Mouse (Mus musculus) embryonic facial prominence, embryonic 14.5 days (tissue): Measurements from ENCODE around the gene Fermt2. TPM values are rescaled to one million over a fixed set of nuclear protein-coding genes. Genes with fewer than 3 reads are reported as not detected.

Experiments used
- ATAC-seq: fragments of 200-750 bp; cut with Nextera tagmentation; 2 replicates; pipeline ENCODE4 v1.8.0; 2017; ENCODE audit warnings: low read depth, moderate number of reproducible peaks, moderate TSS enrichment
- DNase-seq: peaks from one replicate; pipeline ENCODE4 v3.0.0-alpha.2; 2015; ENCODE audit warnings: low spot score
- H3K27ac ChIP-seq: fragments of 300-500 bp; sonication (generic); replicated peaks from 2 replicates; pipeline ENCODE4 v1.5.1; 2014; ENCODE audit warnings: low read depth, mild to moderate bottlenecking, low read length, moderate library complexity
- H3K27me3 ChIP-seq: fragments of 300-500 bp; sonication (generic); replicated peaks from 2 replicates; pipeline ENCODE4 v1.6.1; 2014; ENCODE audit warnings: low read length; ENCODE audit not compliant: control insufficient read depth, insufficient read depth
- H3K36me3 ChIP-seq: fragments of 300-500 bp; sonication (generic); 2 replicates; pipeline ENCODE4 v1.6.1; 2014; ENCODE audit warnings: low read length, mixed read lengths; ENCODE audit not compliant: control insufficient read depth, insufficient read depth
- H3K4me1 ChIP-seq: fragments of 300-500 bp; sonication (generic); 2 replicates; pipeline ENCODE4 v1.6.1; 2014; ENCODE audit warnings: antibody characterized with exemption, low read length; ENCODE audit not compliant: control insufficient read depth, insufficient read depth
- H3K4me2 ChIP-seq: fragments of 300-500 bp; sonication (generic); 2 replicates; pipeline ENCODE4 v1.6.1; 2014; ENCODE audit warnings: low read depth, mild to moderate bottlenecking, low read length, moderate library complexity, mixed read lengths
- H3K4me3 ChIP-seq: fragments of 300-500 bp; sonication (generic); 2 replicates; pipeline ENCODE4 v1.5.1; 2014; ENCODE audit warnings: low read depth, mild to moderate bottlenecking, low read length
- H3K9ac ChIP-seq: fragments of 300-500 bp; sonication (generic); 2 replicates; pipeline ENCODE4 v1.6.1; 2014; ENCODE audit warnings: low read depth, mild to moderate bottlenecking, low read length, moderate library complexity, mixed read lengths
- H3K9me3 ChIP-seq: fragments of 300-500 bp; sonication (generic); 2 replicates; pipeline ENCODE4 v1.6.1; 2016; ENCODE audit warnings: low read length; ENCODE audit not compliant: control insufficient read depth
- WGBS: fragments of 180-500 bp; shearing (Covaris S2); extraction: QIAGEN DNeasy Blood & Tissue Kit; methylation state at CpG from one replicate; pipeline ENCODE4 v1.1.7; 2014; 5-methylcytosine and 5-hydroxymethylcytosine counted together
- polyA plus RNA-seq: library from polyadenylated mRNA; unstranded; fragments of >200 nt; fragmentation: Nextera tagmentation; extraction: Ambion mirVana; gene quantifications from 2 replicates; pipeline ENCODE4 v1.2.1, GENCODE M21; 2014

Gene Fermt2
- polyA plus RNA-seq, 1 experiment from 2014 or later: 153 TPM

DNA sequence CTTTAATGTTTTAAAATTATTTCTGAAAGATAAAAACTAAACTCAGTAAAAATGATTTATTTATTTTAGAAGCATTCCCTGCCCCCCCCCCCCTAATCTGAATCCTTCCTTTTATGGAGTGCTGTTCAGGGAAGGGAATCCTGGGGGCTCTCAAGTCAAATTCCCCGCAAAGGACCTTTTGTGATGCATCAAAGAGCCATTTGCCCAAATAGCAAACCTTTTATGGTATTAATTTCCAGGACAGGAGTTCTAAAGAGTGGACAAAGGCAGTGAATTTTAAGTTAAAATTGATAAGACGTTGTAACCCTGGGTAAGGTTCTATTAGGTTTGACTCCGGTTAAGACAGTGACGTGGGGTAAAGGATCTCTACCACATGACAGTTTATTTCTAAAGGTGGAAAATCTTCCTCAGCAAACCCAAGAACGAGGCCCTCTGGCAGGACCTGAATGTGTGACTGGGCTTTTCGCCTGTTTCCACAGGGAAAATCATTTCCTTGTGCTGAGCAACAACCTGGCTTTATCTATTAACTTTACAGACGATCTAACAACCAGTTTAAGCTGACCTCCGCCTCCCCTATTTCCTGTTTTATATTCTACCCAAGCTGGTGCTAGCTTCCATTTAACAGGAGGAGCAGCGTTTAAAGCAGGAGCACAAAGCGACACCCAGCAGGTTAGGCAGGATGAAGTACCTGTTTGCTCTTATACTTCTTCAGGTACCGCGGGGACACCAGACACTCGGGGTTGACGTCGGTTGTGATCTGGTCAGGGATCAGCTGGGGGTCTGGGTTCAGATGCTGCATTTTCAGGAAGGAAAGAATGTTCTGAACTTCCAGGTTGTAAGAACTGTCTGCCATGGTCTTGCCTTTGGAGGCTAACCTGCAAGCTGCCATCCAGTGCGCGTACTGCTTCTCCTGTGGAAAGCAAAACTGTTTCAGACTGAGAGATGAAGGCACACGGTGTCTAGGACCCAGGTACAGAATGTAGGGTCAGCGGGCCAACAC is 65.6 kb downstream of the Fermt2 start:
- WGBS: 61% methylated on average over 19 of the region's 19 CpGs
- H3K9ac ChIP-seq: no peak overlapping the region
- no peak overlapping the region for H3K4me2 ChIP-seq
- H3K36me3 ChIP-seq: peaks cover 86% of the 10 kb centered on the region
- DNase-seq: no peak
- no peak overlapping the region; the same call in 1 of the 2 replicates for H3K27ac ChIP-seq
- H3K9me3 ChIP-seq: no peaks in the 10 kb centered on the region
- no peak for ATAC-seq
- H3K27me3 ChIP-seq: no peaks in the 10 kb centered on the region
- H3K4me1 ChIP-seq: no peaks in the 10 kb centered on the region
- no peak overlapping the region for H3K4me3 ChIP-seq

DNA sequence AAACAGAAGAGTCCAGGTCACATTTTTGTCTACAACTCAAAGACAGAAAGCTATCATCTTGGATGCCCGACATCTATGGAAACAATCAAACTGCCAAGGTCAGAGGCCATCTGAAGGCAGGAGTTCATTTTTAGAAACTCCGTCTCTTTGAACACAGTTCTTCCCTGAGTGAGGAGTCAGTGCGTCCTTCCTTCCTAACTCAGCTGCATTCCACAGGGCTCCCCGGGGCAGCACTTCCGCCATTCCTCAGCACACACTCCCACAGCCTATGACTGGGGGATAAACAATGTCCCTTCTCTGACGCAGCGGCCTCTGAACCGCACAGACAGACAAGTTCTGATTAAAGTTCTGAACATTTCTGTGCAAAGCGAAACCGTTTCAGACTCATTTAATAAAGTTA is 66.3 kb downstream of the Fermt2 start:
- Histone ChIP-seq H3K27me3 (no peaks in the 10 kb centered on the region), H3K4me3 (no peak overlapping the region), H3K9me3 (no peaks in the 10 kb centered on the region), H3K4me1 (no peaks in the 10 kb centered on the region), H3K4me2 (no peak overlapping the region), H3K9ac (no peak overlapping the region), H3K36me3 (peaks cover 85% of the 10 kb centered on the region), H3K27ac (no peak overlapping the region)
- peak; percentile 64 for DNase-seq
- 16% methylated on average over 10 of the region's 10 CpGs for WGBS
- peak; percentile 66; the same call in 1 of the 2 replicates for ATAC-seq

DNA sequence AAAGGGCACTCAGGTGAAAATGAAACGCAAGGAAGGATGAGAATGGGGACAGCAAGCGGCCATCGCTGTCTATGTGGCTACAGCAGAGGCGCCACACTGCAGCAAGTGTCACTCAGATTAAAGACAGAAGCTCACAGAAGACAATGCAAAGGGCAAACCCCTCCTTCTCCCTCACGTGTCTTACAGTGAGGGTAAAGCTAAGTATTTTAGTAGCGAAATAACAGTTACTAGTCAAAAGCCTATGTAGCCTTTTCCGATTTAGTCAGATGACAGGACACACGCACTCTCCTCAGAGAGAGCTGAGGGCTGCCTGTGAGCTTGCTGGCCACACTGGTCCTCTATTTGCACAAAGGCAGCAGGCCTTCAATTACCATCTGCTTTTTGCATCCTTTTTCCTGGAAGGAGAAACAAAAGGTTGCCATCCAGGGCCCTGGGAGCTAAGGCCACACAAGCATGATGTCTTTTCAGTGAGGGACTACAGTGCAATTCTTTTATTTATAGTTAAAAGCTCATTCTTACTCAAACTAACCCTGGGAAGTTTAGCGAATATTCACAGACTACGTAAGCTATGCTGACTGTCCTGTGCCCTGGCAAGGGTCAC is 66.9 kb downstream of the Fermt2 start:
- no peak overlapping the region for H3K4me2 ChIP-seq
- H3K4me1 ChIP-seq: no peaks in the 10 kb centered on the region
- H3K36me3 ChIP-seq: peaks cover 88% of the 10 kb centered on the region
- no peaks in the 10 kb centered on the region for H3K9me3 ChIP-seq
- 62% methylated on average over 10 of the region's 10 CpGs for WGBS
- H3K4me3 ChIP-seq: no peak overlapping the region
- H3K27me3 ChIP-seq: no peaks in the 10 kb centered on the region
- no peak overlapping the region; the same call in 1 of the 2 replicates for H3K27ac ChIP-seq
- DNase-seq (no peak), ATAC-seq (no peak)
- H3K9ac ChIP-seq: no peak overlapping the region

DNA sequence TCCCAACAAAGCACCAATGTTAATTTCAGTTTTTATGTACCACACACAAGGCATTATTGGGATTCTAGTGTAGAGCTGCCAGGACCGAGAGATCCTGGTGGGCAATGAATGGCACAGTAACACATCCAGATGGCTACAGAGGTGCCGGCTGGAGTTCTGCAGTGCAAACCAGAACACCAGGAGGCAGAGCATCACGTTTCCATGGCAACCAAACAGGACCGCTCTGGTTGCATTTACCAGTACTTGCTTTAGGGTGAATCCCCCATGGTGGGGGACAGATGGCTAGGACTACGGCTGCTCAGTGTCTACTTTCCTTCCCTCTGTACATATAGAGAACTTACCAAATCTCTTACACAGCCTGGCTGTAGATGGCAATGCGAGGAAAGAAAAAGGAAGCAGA is 67.5 kb downstream of the Fermt2 start:
- Histone ChIP-seq H3K4me2 (no peak overlapping the region), H3K9me3 (no peaks in the 10 kb centered on the region), H3K27me3 (no peaks in the 10 kb centered on the region), H3K36me3 (peaks cover 87% of the 10 kb centered on the region), H3K4me3 (no peak overlapping the region), H3K27ac (no peak overlapping the region), H3K4me1 (no peaks in the 10 kb centered on the region), H3K9ac (no peak overlapping the region)
- peak; percentile 44; the same call in 1 of the 2 replicates for ATAC-seq
- WGBS: 40% methylated on average over 6 of the region's 6 CpGs
- DNase-seq: peak; percentile 63

DNA sequence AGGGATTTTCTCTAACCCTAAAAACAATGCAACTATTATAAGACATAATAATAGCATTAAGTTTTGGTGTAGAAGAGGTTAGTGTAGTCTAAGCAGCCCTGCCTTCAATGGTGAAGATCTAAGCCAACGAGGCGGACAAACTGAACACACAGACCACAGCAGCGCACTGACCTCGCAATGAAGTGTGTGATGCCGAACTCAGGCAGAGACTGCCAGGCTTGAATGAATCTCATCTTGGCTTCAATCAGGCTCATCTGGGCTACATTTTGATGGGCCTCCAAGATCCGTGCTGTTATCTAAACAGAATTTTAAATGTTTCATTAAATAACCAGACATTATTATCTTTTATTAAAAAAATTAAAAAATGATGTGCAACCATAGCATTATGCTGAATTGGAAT is 68.0 kb downstream of the Fermt2 start:
- no peak overlapping the region for H3K9ac ChIP-seq
- 86% methylated on average over 6 of the region's 6 CpGs for WGBS
- no peak overlapping the region for H3K4me2 ChIP-seq
- H3K9me3 ChIP-seq: no peaks in the 10 kb centered on the region
- no peak overlapping the region for H3K27ac ChIP-seq
- DNase-seq (no peak), ATAC-seq (no peak)
- no peaks in the 10 kb centered on the region for H3K27me3 ChIP-seq
- H3K36me3 ChIP-seq: peaks cover 83% of the 10 kb centered on the region
- H3K4me1 ChIP-seq: no peaks in the 10 kb centered on the region
- no peak overlapping the region for H3K4me3 ChIP-seq

DNA sequence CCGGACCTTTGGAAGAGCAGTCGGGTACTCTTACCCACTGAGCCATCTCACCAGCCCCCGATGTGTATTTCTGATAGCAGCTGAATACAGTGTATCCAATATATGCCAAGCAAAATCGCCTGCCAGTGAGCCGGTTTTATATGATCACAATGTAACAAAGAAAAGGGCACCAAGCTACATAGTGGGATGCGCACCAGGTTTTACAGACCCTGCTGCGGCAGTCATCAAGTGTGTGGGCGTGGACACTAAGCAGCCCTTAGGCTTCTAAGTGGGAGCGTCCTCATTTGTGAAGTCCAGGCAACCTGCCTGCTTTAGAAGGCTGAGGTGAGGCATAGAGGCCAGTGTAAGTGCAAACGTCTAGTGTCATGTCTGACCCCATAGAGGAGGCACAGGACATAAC is 69.4 kb downstream of the Fermt2 start:
- Histone ChIP-seq H3K4me1 (no peaks in the 10 kb centered on the region), H3K27me3 (no peaks in the 10 kb centered on the region), H3K9ac (no peak overlapping the region), H3K4me2 (no peak overlapping the region), H3K9me3 (no peaks in the 10 kb centered on the region), H3K27ac (no peak overlapping the region), H3K4me3 (no peak overlapping the region), H3K36me3 (peaks cover 68% of the 10 kb centered on the region)
- ATAC-seq: no peak
- DNase-seq: no peak
- WGBS: 87% methylated on average over 10 of the region's 10 CpGs

DNA sequence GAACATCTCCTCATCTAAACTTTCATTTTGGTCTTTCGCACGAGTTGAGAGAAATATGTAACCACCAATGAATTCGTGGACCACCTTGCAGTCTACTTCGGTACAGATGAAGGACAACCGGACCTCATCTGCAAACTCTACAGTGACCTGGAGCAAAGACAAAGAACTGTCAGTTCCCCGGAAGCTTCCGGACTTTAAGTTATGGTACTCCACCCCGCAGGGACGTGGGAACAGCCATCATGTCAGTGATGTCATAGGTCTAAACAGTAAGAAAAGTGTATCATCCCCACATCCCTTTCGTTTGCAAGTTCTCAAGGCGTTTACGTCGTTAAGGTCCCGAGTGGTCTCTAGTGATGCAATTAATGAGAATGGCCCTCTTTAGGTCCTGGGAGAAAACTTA is 70.0 kb downstream of the Fermt2 start:
- H3K9me3 ChIP-seq: no peaks in the 10 kb centered on the region
- no peak overlapping the region for H3K27ac ChIP-seq
- no peaks in the 10 kb centered on the region for H3K4me1 ChIP-seq
- no peak for ATAC-seq
- H3K9ac ChIP-seq: no peak overlapping the region
- peaks cover 63% of the 10 kb centered on the region for H3K36me3 ChIP-seq
- H3K27me3 ChIP-seq: no peaks in the 10 kb centered on the region
- H3K4me2 ChIP-seq: no peak overlapping the region
- no peak for DNase-seq
- WGBS: 92% methylated on average over 14 of the region's 14 CpGs
- no peak overlapping the region for H3K4me3 ChIP-seq

DNA sequence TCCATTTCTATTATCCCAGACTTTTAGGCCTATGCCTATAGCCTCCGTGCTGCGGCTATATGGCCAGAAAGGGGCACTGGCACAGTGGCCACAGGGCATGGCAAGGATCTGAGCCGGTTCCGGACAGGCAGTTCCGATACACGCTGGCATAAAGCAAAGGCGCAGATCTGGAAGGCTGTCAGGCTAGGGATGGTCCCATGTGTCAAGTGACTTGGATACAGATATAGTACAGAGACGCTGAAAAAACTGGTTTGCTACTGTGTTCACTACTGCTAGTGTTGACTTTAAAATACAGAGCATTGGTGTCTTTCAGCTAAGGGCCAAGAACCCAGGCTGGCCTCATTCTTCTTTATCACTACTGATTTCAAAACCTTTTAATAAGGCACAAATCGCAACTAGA is 72.9 kb downstream of the Fermt2 start:
- no peak overlapping the region for H3K4me3 ChIP-seq
- no peaks in the 10 kb centered on the region for H3K27me3 ChIP-seq
- H3K9ac ChIP-seq: no peak overlapping the region
- no peaks in the 10 kb centered on the region for H3K9me3 ChIP-seq
- no peak overlapping the region for H3K27ac ChIP-seq
- ATAC-seq (no peak), DNase-seq (no peak)
- H3K36me3 ChIP-seq: peaks cover 42% of the 10 kb centered on the region
- WGBS: 76% methylated on average over 9 of the region's 9 CpGs
- peaks cover 10% of the 10 kb centered on the region for H3K4me1 ChIP-seq
- no peak overlapping the region for H3K4me2 ChIP-seq
